Mouse (Mus musculus): ENCODE measurements around the gene Arhgap32.

The Arhgap32 gene

DNA sequence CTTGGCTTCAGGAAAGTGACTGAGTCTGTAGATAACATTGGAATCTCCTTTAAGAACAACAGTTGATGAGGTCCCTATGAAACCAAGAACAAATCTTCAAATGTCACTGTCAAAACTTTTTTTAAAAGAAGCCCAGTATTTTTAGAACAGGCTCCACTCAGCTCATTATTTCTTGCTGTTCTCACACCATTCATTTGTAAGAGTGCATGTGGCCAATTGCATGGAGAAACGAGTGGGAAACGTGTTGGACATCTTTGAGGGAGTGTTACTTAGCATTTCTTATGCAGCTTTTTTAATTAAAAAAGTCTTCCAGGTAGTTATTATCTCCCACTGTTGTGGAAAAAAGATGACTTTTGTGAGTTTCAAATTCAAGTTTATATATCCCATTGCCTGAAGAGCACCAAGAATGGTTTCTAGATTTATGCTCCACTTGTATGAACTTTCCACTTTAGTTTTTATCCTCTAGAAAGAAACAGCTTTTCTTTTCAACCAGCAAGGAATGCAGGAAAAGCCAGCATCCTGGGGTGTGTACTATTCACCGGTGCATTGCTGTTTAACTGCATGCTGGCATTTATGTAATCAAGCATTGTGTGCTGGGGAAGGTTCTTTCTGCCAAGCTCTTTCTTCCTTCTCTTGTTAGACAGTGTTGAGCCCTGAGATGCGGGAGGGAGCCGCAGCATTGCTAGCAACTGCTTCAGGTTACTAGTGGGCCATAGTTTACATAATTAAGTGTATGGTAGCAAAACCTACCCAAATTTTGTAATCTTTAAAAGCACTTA is 76.5 kb downstream of the Arhgap32 start:
- DNase-seq (ENCODE audit: low spot score), result no peak

DNA sequence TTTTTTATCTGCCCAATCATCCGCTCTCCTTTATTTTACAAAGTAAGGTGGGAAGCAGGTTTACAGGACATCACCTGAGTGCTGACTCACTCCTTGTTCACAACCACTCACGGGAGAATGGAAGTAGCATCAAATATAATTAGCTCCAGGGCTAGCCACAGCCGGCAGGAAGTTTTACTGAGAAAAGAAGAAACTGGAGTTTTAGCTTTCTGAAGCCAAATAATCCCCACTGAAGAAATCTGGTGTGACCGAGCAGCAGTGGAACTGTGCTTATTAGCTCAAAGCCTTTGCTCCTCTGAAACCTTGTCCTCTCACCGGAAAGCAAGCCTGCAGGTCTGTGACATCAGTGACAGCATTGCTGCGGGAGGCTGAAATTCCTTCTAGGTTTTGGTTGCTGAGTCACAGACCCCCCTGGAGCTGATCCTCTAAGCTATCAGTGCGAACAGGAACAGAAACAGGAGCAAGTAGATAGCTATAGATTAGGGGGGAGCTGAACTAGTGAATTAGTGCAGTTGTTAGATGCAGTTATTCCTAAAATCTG is 88.6 kb downstream of the Arhgap32 start:
- no peak for DNase-seq (ENCODE audit: low spot score)

DNA sequence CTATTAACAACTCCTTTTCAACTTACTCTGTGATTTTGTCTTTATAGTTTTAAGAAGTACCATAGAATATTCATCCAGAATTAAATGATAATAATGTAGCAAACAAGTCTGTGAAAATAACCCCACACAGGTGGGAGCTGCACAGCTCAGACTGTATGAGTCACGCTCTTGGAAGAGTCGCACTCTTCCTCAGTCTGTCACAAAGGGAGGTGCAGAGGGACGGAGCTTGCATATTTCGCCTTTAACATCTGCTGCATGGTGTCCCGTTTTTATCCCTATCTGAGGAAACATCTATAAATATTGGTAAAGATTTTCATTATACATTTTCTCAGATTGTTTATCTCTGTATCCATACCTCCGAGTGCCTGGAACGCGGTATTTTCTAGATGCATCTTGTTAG is 91.2 kb downstream of the Arhgap32 start:
- DNase-seq (ENCODE audit: low spot score), result no peak

DNA sequence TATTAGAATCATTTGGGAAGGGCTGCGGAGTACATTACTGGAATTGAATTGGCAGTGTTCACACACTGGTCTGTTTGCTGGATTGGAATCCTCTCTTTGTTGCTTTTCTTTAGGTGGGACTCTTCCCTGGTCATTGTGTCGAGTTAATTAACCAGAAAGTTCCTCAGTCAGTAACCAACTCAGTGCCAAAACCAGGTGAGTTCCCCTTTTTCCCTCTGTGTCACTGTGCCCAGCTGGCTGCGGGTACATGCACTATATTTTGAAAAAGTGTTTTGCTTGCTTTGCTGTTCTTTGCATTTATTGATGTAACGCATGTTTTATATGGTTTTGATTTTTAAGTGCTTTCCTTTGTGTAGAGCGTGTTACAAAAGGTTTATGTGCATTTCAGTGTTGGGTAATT is 92.1 kb downstream of the Arhgap32 start:
- no peak for DNase-seq (ENCODE audit: low spot score)

DNA sequence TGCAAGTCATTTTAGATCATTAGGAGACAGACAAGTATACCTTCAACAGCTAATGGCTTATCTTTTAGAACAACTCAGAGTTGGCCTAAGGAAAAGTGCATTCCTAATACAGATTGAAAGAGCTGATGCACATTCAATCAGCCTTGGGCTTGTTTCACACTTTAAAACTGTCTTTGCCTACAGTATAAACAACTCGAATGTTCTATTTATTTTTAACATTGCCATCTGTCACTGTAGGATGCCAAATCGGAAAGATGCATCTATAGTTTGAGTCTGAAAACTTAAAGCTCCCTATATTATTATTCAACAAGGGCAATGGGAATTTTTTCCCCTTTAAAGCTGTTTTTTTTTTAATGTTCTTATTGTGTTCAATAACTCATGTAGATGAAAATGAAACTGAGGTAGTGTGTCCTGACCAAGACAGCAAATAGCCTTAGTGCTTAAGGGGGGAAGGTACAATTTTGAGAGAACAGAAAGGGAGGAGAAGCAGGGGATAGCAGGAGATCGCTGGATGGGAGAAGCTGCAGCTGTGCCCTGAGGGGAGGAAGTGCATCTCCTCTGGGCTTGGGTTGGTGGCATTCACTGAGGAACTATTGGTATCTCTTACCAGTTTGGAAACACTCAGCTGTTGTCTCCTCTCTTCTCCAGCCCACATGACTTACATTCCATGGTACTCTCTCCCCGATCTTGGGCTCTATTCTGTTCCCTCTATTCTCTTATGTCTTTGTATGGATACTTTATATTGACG is 101.1 kb downstream of the Arhgap32 start:
- no peak for DNase-seq (ENCODE audit: low spot score)

DNA sequence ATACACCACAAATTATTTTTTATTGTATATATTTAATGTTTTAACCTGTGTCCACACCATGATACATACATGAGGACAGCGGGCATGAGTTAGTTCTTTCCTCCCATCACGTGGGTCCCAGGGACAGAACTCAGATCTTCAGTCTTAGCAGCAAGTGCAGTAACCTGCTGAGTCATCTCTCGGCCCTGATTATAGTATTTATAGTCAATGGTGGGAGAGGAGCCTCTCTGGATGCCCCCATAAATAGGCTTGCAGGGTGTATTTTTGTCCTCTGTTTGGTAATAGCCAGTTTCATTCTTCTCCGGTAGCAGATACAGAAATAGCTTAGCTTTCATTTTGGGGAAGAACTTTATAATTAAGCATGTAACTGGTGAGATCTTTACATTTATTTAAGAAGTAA is 103.5 kb downstream of the Arhgap32 start:
- no peak for DNase-seq (ENCODE audit: low spot score)

DNA sequence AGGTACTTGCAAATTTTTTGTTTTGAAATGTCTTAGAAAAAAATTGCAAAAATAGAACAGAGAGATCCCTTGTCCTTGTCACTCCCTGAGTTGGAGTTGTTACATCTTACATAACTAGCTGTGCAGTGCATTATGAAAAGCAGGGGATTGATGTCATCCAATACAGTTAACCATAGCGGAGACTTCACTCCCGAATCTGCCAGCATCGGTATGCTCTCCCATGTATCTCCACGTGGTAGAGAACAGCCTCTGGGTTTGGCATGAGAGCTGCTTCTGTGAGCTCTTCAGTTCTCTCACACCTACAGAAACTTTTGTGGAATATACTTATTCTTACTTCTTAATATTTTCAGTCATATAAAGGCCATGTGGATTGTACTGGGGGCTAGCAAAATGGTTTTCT is 106.2 kb downstream of the Arhgap32 start:
- DNase-seq (ENCODE audit: low spot score), result no peak

DNA sequence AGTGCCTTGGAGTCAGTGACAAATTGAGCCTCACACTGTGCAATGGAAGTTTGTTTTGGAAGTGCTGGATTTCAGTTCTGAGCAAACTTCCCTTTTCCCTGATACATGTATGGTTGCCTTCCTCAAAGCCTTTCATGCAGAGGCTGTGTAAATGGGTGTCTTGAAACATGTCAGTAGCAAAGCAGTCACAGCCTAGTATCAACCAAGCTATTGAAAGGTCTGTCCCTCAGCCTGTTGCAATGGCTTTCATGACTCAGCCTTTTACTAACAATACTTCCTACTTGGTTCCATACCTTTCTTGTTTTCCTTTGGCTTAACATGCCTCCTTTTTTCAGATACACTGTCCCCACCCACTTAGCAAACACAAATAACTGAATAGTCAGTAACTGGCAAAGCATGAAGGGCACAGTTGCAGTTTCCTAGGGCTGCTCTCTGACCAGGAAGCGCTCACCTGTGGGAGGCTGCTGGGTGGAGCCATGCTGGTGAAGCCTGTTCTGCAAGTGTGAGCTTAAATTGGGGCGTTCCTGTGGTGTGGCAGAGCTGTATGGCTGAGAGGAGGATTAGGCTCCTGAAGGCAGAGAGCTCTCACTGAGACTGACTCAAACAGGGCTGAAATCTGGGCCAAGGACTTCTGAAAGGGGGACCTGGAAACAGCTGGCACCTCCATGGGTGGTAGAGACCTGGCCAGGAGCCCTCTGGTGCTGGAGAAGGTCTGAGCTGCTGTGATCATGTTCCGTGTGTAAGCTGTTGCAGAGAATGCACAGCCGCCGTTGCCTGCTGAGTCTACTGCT is 108.0 kb downstream of the Arhgap32 start:
- DNase-seq (ENCODE audit: low spot score), result no peak

DNA sequence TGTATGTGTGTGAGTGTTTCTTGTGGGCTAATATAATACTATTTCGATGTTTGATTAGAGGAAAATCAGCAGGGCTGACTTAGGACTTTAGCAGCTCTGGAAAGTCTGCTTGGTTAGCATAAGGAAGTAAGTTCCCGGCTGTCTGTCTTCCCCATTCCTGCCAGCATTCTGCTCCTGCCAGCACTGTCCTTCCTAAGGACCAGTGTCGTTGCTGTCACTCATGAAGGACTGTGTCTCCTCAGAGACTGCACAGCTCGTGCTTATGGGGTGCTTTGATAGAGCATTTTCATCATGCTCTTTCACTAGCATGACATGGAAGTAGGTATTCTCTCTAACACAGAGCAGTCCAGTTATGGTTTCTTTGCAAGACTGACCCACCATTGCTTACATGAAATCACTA is 109.0 kb downstream of the Arhgap32 start:
- no peak for DNase-seq (ENCODE audit: low spot score)

DNA sequence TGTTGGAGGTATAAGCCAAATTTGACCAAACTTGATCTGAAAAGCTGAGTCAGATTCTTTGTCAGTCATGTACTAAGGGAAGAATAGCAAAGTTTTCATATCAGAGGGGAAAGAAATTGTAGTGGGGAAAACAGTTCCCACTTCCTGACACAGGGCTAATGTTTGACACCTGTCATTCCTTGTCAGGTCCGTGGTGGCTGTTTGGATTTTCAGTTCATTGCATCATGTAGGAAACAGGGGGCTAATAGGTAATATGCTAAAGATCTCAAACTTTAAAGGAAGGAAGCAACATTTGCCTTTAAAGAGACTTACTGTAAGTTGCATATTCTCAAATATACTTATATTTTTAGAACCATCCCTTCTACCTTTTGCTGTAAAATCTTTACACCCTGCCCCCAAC is 109.6 kb downstream of the Arhgap32 start:
- no peak for DNase-seq (ENCODE audit: low spot score)

DNA sequence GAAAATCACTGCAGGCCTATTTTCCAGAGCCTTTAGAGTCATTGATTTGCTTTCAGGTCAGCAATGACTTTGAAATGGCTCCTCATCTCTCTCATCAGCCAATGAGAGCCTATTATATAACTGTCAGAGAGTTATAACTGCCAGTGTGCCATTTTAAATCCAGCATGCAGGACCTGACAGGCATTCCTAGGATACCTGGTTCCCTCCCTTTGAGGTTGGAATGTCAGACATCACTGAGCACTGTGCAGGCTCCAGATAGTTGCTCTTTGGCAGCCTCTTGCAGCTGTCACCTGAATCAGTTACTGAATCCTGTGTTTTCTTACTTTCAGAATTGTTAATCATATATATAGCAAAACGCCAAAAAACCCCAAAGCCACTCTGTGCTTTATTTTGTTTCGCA is 111.1 kb downstream of the Arhgap32 start:
- no peak for DNase-seq (ENCODE audit: low spot score)

DNA sequence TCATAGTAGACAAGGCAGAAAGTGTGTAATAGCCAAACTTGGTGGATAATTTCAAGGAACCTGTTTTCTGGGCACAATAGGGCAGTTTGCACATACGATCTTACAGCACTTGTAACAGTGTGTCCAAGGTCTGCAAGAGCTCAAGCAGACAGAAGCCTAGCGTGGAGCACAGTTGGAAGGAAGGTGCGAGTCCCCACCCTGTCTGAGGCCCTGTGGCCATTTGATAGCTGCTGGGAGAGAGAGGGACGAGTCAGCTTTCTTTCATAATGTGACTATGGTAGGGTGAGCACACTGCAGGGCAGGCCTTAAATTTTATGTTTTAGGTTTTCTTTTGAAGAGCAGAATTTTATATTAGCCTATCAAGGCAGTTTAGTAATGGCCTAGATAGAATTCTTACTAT is 117.7 kb downstream of the Arhgap32 start:
- no peak for DNase-seq (ENCODE audit: low spot score)

DNA sequence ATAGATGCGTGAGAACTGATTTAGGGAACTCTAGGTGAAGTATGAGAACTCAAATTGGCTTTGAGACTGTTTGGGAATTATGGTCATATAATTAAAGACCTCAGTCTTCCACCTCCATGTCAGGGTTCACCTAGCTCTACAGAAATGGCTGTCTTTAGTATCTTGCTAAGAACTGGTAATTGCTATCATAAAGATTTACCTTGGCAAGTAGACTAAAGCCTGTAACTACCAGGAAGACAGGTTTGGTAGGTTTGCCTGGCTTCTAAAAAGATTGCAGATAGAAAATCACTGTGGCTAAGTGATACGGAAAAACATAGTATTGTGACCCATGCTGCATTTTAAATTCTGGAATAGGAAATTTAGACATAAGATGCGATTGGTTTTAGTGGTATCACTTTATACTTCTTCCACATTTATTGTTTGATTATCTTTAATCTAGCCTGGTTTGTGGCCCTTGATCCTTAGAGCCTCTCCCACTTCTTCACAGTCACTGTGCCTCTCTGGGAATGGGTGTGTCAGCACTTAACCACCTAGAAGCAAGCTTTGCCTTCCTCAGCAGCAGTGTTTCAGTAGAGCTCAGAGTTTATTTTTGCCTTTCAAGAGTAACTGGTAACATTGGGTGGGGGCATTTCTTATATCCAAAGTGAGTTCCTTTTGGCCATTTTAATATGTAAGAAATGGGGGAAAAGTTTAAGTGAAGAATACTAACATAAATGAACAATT is 119.0 kb downstream of the Arhgap32 start:
- no peak for DNase-seq (ENCODE audit: low spot score)

DNA sequence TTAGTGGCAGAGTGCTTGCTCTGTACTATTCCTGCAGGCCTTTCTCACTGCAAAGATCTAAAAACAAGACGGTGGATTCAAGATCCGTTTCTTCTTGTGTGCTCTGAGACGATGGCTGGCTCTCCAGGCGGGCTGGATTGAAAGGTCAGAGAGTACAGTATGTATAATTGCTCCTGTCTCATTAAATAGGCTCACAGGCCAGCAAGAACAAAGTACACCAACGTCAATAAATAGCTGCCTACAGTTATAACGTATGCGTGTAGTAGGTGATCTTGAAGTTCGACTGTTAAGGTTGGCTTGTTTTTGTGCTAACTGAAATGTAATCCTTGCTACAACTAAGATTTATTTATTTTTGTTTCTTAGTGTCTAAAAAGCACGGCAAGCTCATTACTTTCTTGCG is 123.0 kb downstream of the Arhgap32 start:
- DNase-seq (ENCODE audit: low spot score), result no peak

DNA sequence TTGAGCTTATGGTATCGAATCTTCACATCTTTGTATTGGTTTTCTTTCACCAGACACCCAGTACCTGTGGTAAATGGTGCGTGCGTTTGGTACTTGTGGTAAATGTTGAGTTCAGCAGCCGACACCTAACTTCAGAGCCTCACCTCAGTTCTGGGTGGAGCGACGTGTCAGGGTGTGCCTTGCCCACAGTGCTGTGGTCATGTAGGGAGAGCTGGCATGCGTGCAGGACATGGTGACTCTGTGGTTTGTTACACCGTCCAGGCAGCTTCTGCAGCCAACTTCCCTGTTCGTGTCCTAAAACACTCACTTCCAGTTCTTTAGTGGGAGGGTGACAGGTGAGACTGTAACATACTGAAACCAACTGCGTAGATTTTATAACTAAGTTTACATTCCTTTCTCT is 123.5 kb downstream of the Arhgap32 start:
- no peak for DNase-seq (ENCODE audit: low spot score)

DNA sequence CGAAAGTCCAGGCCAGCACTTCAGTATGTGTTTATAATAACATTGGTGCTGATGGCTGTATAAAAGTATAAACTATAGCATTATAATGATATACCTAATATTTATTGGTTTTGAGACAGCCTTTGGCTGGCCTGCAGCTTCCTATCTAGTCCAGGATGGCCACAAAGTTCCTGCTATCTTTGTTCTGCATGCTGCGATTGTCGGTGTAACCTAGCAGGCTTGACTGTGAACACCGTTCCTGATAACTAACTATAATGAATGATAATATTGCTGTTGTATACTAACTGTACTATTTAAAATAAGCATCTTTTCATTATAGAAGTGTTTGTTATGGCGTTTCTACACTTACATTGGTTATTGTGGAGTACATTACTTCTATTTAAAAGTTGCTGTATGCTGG is 124.5 kb downstream of the Arhgap32 start:
- no peak for DNase-seq (ENCODE audit: low spot score)

DNA sequence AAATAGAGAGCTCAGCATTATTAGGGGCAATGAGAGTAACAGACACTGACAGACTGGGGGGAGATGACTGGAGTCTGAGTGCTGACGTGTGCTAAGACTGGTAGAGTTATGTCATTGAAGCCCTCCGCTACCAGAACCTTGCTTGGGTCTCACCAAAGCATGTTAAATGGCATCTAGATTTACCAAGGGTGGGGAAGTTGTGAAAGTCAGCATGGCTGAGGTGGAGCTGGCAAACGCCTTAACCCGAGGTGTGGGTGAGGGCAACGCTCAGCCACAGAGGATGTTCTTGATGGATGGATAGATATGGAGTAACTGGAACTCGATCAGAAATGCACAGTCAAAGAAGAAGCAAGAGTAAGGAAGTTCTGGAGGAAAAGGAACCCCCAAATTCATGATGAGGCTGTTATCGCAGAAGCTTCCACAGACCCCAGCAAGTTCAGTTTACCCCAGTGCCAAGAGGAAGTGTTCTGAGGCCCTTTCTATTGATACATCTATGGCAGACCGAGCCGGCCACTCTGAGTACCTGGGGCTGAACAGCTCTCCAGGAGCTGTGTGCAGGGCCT is 125.8 kb downstream of the Arhgap32 start:
- DNase-seq (ENCODE audit: low spot score), result no peak

DNA sequence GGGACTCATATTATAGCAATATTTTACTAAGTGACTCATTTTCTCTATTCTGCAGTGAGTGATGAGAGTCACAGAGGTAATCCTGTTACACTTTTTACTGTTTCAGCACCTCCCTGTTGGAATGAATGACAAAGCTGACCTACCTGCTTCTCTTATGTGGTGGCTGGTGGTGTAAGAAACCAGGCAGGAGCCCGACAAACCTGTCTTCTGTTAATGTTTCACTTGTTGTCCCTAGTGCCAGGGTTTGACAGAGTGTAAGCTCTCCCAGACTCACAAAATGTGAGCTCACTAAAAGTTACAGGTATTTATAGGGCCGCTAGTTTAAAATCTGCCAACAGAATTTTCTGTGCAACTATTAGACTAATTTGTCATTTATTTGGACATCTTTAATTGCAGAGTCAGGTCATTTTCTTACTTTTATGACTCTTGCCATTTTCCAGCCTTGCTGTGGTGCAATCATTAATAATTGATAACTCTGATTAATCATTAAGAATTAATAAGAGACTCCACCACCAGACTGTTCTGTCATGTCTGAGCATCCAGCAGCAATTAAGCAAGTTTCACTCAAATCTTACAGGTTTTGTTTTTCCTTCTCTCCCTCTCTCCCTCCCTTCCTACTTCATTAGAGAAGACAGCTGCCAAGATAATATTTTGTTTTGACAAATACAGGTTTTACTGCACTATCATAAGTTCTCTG is 127.1 kb downstream of the Arhgap32 start:
- no peak for DNase-seq (ENCODE audit: low spot score)

DNA sequence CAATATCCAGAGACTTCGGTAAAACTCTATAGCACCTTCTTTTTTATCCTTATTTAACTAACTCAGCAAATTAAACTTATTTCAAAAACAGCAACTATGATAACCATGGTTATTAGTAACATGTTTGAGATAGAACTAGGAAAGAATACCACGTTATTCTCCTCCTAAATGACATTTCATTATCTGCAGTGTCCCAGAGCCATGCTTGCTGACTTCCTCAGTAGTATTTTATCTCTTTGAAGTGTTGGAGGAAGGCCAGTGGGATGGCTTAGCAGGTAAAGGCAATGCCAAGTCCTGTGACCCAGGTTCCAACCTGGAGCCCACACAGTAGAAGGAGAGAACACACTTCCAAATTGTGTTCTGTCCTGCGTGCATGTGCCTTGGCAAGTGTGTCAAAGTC is 129.3 kb downstream of the Arhgap32 start:
- no peak for DNase-seq (ENCODE audit: low spot score)

DNA sequence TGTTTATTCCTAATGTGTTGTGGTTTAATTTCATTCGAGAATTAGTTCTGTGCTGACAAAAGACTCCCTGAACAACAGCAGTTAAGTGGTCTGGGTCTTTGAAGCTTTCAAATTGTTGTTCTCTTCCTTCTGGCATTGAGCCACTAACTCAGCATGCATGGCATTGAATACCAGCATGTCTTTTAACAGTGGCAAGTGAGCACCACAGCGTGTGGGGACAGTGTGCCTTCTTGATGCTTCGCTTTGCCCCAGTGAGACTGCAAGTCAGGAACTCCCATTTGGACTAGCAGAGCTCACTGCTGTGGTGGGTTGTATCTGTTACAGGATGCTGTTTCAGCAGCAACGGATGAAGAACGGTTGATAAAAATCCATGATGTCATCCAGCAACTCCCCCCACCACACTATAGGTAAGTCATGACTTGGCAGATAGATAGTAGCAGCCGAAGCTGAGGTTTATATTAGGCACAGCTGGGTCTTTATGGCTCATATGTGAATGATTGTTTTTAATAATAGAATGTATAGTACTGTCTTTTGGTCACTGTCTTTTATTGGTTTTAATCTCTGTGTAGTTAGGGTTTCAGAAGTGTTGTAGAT is 130.3 kb downstream of the Arhgap32 start:
- no peak for DNase-seq (ENCODE audit: low spot score)

DNA sequence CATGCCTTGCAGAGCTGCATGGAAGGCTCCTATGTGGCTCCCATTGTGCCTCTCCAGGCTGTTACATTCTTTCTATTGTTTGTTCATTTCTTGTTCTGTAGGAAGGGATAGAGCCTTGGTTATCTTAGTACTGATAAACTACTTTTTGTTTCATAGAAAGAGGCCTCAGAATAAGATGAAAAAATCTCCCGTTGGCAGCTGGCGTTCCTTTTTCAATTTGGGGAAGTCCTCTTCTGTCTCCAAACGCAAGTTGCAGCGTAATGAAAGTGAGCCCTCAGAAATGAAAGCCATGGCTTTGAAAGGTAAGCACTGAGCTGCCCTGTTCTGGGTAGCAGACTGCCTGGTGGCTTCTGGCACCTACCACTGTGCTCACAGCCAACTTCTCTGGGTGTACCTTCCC is 134.6 kb downstream of the Arhgap32 start:
- DNase-seq (ENCODE audit: low spot score), result no peak
